ENCODE assay signal across 11 mouse cellular contexts in the genomic region with DNA sequence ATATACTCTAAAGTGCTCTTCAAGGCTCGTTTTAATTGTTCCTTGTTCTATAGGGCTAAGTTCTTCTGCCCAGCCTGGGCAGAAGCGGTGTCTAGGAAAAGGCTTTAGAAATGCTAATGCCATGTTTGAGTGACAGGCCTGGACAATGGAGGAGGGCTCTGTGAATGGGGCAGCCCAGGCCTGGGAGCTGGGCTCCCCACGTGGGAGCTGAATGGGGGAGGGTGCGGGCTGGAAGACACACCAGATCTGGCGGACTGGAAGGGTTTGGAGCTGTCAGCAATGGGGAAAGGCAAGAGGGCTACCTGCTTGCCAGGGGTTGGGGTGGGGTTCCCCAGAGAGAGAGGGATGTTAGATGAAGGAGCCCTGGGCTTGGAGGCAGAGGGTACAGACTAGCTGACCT. TPM values are rescaled to one million over a fixed set of nuclear protein-coding genes. Genes with fewer than 3 reads are reported as not detected.
DNase-seq lines count a peak whose midpoint lies in the region; ATAC-seq lines count a peak whose summit lies in the region.
"Had no signal": no experiment of that assay in that cellular context is flagged by ENCODE, and none has a peak within 500 bp of the region (broad histone marks: within the 10 kb centered on the region; RNA-seq: fewer than 3 reads in every experiment).

No protein-coding gene starts in this region.

- no peaks in the 10 kb centered on the region for H3K9me3 ChIP-seq in heart, embryonic 13.5 days
- no peaks in the 10 kb centered on the region for H3K9me3 ChIP-seq in embryonic facial prominence, embryonic 11.5 days (replicated peaks; ENCODE audit: control insufficient read depth, low read length)
- no peaks in the 10 kb centered on the region for H3K9me3 ChIP-seq in hindbrain, embryonic 16.5 days (ENCODE audit: control insufficient read depth, low read length)
- no peaks in the 10 kb centered on the region for H3K9me3 ChIP-seq in neural tube, embryonic 12.5 days

- H3K4me2 ChIP-seq in heart, embryonic 13.5 days: no peak overlapping the region
- H3K4me2 ChIP-seq in embryonic facial prominence, embryonic 11.5 days (ENCODE audit: low read depth, low read length): no peak overlapping the region
- no peak overlapping the region for H3K4me2 ChIP-seq in hindbrain, embryonic 16.5 days (ENCODE audit: low read length)
- peak overlapping the region; percentile 30 for H3K4me2 ChIP-seq in neural tube, embryonic 12.5 days (replicated peaks)

- peaks cover 55% of the 10 kb centered on the region for H3K27me3 ChIP-seq in heart, embryonic 13.5 days (replicated peaks)
- H3K27me3 ChIP-seq in embryonic facial prominence, embryonic 11.5 days (ENCODE audit: control insufficient read depth, insufficient read depth, low read length): no peaks in the 10 kb centered on the region; the same call in 1 of the 2 replicates
- no peaks in the 10 kb centered on the region; the same call in 1 of the 2 replicates for H3K27me3 ChIP-seq in hindbrain, embryonic 16.5 days (replicated peaks; ENCODE audit: control insufficient read depth, insufficient read depth, low read length)
- H3K27me3 ChIP-seq in neural tube, embryonic 12.5 days (replicated peaks): no peaks in the 10 kb centered on the region; the same call in 1 of the 2 replicates

- ATAC-seq in heart, embryonic 13.5 days (ENCODE audit: extremely low read depth, insufficient number of reproducible peaks, low FRiP score, low TSS enrichment): no peak
- peak; percentile 49 for ATAC-seq in embryonic facial prominence, embryonic 11.5 days (replicated peaks; ENCODE audit: insufficient number of reproducible peaks, low FRiP score, low TSS enrichment, low read depth)
- ATAC-seq in hindbrain, embryonic 16.5 days: peak; percentile 67
- ATAC-seq in neural tube, embryonic 12.5 days (ENCODE audit: low FRiP score, low read depth): peak; percentile 83

- no peaks in the 10 kb centered on the region for H3K36me3 ChIP-seq in heart, embryonic 13.5 days
- no peaks in the 10 kb centered on the region for H3K36me3 ChIP-seq in embryonic facial prominence, embryonic 11.5 days (replicated peaks; ENCODE audit: control insufficient read depth, insufficient read depth, low read depth, low read length)
- H3K36me3 ChIP-seq in hindbrain, embryonic 16.5 days (ENCODE audit: control insufficient read depth, insufficient read depth, low read length): no peaks in the 10 kb centered on the region
- H3K36me3 ChIP-seq in neural tube, embryonic 12.5 days: no peaks in the 10 kb centered on the region

- no peak for DNase-seq in heart, adult 8-10 months (ENCODE audit: low spot score)
- DNase-seq in embryonic facial prominence, embryonic 11.5 days (ENCODE audit: low spot score): peak; percentile 70
- no peak for DNase-seq in cerebellum, postnatal 4 days (ENCODE audit: low spot score in 2 of 2)
- DNase-seq in left cerebral cortex, adult 11 months (ENCODE audit: low spot score): no peak
- no peak for DNase-seq in gastrocnemius, adult 8-10 months (ENCODE audit: low spot score in 2 of 2)
- DNase-seq: B cell, adult 2 months; heart, postnatal 36 days; lung, postnatal 36 days had no signal

- H3K4me1 ChIP-seq in heart, embryonic 13.5 days: peaks cover 30% of the 10 kb centered on the region
- no peaks in the 10 kb centered on the region for H3K4me1 ChIP-seq in embryonic facial prominence, embryonic 11.5 days (ENCODE audit: control insufficient read depth, insufficient read depth, low read length)
- peaks cover 3% of the 10 kb centered on the region for H3K4me1 ChIP-seq in hindbrain, embryonic 16.5 days (ENCODE audit: control insufficient read depth, insufficient read depth, low read depth, low read length)
- peaks cover 25% of the 10 kb centered on the region for H3K4me1 ChIP-seq in neural tube, embryonic 12.5 days

- no peak overlapping the region for H3K9ac ChIP-seq in heart, embryonic 13.5 days
- no peak overlapping the region for H3K9ac ChIP-seq in embryonic facial prominence, embryonic 11.5 days (replicated peaks; ENCODE audit: low read length)
- H3K9ac ChIP-seq in hindbrain, embryonic 16.5 days (ENCODE audit: low read depth, low read length): no peak overlapping the region
- H3K9ac ChIP-seq in neural tube, embryonic 12.5 days: no peak overlapping the region

- 32% methylated on average over 5 of the region's 5 CpGs for WGBS in heart, embryonic 13.5 days
- WGBS in embryonic facial prominence, embryonic 11.5 days: 21% methylated on average over 5 of the region's 5 CpGs
- 24% methylated on average over 5 of the region's 5 CpGs for WGBS in hindbrain, embryonic 16.5 days
- WGBS in neural tube, embryonic 12.5 days: 18% methylated on average over 5 of the region's 5 CpGs

- no peak overlapping the region for H3K4me3 ChIP-seq in heart, embryonic 13.5 days
- no peak overlapping the region for H3K4me3 ChIP-seq in embryonic facial prominence, embryonic 11.5 days (ENCODE audit: low read depth, low read length)
- H3K4me3 ChIP-seq in hindbrain, embryonic 16.5 days (ENCODE audit: low read length): no peak overlapping the region
- no peak overlapping the region for H3K4me3 ChIP-seq in neural tube, embryonic 12.5 days

- H3K27ac ChIP-seq in heart, embryonic 13.5 days (replicated peaks): peak overlapping the region; percentile 8; the same call in 1 of the 2 replicates
- no peak overlapping the region for H3K27ac ChIP-seq in embryonic facial prominence, embryonic 11.5 days (replicated peaks; ENCODE audit: low read depth, low read length)
- H3K27ac ChIP-seq in hindbrain, embryonic 16.5 days (ENCODE audit: low read depth, low read length): peak overlapping the region; percentile 4; the same call in 1 of the 2 replicates
- H3K27ac ChIP-seq in neural tube, embryonic 12.5 days: peak overlapping the region; percentile 50; the same call in 1 of the 2 replicates

RNA-seq across cellular contexts. Expression of a gene that starts 15.5 kb away (rescaled TPM):
- 85.3 and 96.4 TPM in 2 replicates for polyA plus RNA-seq in heart, embryonic 13.5 days (2015; fragmentation: Nextera tagmentation; extraction: Ambion mirVana)
- 10 to 100 TPM; 19.3 to 22.7 (median 20.8) TPM for total RNA-seq in heart, adult 8-10 months (2022)
- 193 and 197 TPM in 2 replicates for polyA plus RNA-seq in embryonic facial prominence, embryonic 11.5 days (2014; fragmentation: Nextera tagmentation; extraction: Ambion mirVana)
- 365 and 381 TPM in 2 replicates for polyA plus RNA-seq in hindbrain, embryonic 16.5 days (2015; fragmentation: Nextera tagmentation; extraction: Ambion mirVana)
- 266 and 268 TPM in 2 replicates for polyA plus RNA-seq in neural tube, embryonic 12.5 days (2016; fragmentation: Nextera tagmentation; extraction: Ambion mirVana)
- 10 to 100 TPM; 10.5 to 14.9 (median 13.6) TPM for total RNA-seq in gastrocnemius, adult 8-10 months (2022)
